Mouse (Mus musculus): ENCODE data around the gene Vegfb.

DNA sequence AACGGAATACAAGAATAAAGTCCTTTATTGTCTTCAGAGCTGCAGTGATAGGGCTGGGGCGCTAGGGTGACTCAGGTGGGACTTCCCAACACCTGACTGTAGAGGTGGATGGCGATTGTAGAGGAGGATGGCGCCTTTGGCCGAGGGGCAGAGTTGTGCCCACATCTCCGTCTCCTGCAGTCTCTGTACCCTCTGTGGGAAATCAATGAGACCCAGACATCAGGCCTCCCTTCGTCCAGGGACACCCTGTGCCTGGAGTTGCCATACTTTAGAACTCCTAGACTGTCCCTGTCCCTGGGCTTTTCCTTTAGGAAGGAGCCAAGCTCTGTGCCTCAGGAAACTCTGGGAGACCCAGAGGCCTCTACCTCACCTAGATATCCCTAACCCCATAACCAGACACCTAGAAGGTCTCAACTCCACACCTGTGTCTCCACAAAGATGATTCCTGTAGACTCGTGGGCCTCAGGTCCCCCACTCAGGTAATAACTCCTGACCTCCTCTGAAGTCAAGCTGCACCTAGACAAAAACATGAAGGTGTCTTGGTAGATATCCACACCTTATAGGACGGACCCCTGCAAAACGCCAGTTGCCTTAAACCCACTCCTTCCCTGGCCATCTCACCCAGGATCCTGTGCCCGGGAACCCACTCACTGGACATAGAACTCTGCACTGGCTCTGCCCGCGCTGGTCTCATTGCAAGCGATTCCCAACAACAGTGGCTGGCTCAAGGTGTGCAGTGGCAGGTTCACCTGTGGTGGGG is 5.7 kb upstream of the Vegfb start:
- TF ChIP-seq POLR2A (IDR thresholded peaks at IDR 0.05; ENCODE audit: borderline replicate concordance, extremely low read depth, insufficient read depth, insufficient read length, poor library complexity, severe bottlenecking) (no peak), CTCF (IDR thresholded peaks at IDR 0.05; ENCODE audit: borderline replicate concordance, extremely low read depth, insufficient read depth, insufficient read length) (no peak)
